Mouse (Mus musculus) brain, embryonic 14.5 days (tissue): ENCODE measurements at regions not wholly inside any gene's neighbourhood (a gene's known extent, or its start where the extent isn't known, plus 50 kb on each side); places are given as distances from the start of the nearest gene placed in this dataset.

Experiments
- DNase-seq: peaks from one replicate; pipeline ENCODE4 v3.0.0-alpha.2; 2011; ENCODE audit warnings: low read depth
- CTCF ChIP-seq: fragments of 200-500 bp; IDR thresholded peaks from 2 replicates; pipeline ENCODE4 v1.5.1; 2012; ENCODE audit warnings: inconsistent platforms, mild to moderate bottlenecking, moderate library complexity, borderline replicate concordance; ENCODE audit not compliant: insufficient read depth, insufficient read length; ENCODE audit errors: extremely low read depth
- POLR2A ChIP-seq: fragments of 200-500 bp; IDR thresholded peaks from 2 replicates; pipeline ENCODE4 v1.6.1; 2012; ENCODE audit warnings: mild to moderate bottlenecking, inconsistent platforms, borderline replicate concordance; ENCODE audit not compliant: poor library complexity, insufficient read depth, insufficient read length, severe bottlenecking; ENCODE audit errors: extremely low read depth

- TF ChIP-seq POLR2A (no peak), CTCF (peak; percentile 98)
- DNase-seq: peak; percentile 77
These were observed 62.9 kb downstream of the Amer3 start for GRCm38 (mm10) chr1:34642304-34642893.

DNA sequence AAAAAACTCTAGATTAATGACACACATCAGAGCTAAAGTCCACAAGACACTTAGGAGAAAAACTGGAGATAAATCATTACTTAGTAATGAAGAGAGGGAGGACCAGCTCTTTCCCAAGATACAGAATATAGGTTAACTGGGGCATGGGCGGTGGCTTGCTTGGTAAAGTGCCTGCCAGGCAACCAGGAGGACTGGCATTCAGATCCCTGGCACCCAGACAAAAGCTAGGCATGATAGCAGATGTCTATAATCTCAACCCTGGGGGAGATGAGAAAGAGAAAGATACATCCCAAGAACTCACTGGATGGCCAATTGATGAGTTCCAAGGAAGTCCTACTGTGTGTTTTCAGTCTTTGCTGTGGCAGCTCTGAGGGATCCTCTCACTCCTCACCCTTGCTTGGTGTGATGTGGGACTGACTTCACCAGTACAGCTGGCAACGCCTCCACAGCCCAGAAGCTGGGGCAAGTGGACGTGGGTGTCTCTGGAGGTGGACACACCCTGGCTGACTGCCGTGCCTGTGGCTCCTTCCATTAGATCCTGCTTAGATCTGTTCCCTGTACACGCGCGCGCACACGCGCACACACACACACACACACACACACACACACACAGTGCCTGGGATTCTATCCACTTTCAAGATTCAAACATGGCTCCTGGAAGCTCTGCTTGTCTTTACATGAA lies 74.6 kb downstream of the Amer3 start:
- DNase-seq: no peak
- TF ChIP-seq POLR2A (no peak), CTCF (no peak)

DNA sequence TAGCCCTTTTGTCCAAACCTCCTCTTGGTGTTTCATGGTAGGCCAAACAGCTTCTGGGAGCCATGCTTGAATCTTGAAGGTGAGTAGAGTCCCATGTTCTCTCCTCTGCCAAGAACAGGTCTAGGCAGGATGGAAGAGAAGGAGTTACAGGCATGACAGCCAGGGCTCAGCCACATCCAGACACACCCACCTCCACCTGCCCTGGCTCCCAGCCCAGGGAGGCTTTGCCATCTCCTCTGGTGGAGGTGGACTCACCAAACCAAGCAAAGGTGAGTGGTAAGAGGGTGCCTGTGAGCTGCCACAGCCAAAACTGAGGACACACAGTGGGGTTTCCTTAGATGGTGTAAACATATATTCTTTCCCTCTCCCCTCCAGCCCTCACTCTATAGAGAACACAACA lies 78.0 kb downstream of the Amer3 start:
- TF ChIP-seq POLR2A (no peak), CTCF (no peak)
- DNase-seq: no peak

DNA sequence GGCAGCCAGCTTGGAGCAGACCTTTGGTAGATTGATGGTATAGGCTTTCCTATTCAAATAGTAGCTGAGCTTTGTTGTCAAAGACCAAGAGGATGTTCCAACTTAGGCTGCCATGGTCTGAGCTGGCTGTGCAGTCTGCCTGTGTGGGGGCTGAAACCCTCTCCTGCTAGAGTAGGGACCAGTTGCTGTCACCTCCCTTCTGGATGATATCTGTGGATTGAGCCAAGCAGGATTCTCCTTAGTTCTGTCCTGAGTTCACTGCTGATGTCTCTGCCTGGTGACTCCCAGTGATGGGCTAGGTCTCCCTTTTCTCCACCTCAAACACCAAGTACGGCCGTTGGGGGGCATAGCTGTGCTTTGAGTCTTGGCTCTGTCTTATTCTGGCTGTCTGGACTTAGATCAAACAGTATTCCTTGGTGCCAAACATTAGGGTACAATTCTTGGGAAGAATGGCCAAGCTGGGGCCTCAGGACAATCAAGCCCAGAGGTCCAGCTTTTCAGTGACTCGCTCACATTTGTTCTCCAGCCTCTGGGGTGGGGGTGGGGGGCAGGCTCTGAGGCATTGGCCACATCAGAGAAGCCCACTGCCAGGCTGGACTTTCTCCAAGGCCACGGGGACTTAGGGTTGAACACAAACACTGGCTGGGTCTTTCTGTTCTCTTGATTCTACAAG lies 84.6 kb downstream of the Amer3 start:
- DNase-seq: peak; percentile 79

DNA sequence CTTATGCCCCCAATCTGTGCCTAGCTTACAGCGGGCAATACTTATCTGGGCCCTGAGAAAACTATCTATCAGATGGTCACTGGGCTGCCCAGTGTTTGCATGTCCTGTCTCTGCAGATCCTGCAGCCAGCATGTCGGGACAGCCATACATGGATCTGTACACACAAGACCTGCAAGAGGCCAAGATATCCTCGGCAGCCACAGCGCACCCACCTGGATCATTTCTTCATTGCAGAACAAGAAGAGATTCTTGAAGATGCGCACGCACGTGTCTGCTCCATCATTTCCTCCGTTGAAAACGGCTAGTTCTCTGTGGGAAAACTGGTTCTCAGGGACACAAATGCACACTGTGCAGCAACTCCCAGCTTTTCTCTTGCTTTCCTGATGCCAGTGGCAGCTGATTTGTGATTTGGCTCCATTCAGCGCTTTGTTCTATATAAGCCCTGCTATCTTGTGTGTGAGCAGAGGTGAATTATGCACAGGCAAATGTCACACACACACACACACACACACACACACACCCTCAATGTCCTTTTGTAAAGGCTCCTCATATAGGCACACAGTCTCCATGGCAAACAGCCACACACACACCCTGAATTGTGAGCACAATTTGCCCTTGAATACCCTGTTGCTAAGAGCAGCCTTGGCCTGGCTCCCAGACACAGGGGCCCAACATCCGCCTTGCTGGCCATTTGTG lies 85.5 kb downstream of the Amer3 start:
- DNase-seq: peak; percentile 98
- TF ChIP-seq POLR2A (no peak), CTCF (peak; percentile 27; the same call in 1 of the 2 replicates)

More for the DNA sequence above, 84.6 kb downstream of the Amer3 start:
- TF ChIP-seq POLR2A (no peak), CTCF (peak; percentile 8; the same call in 1 of the 2 replicates)

- TF ChIP-seq POLR2A: no peak
- TF ChIP-seq CTCF: no peak
- DNase-seq: no peak
These were observed 86.0 kb downstream of the Amer3 start for GRCm38 (mm10) chr1:34665512-34665854.

- TF ChIP-seq POLR2A (no peak), CTCF (no peak)
- DNase-seq: peak; percentile 94
These were observed 86.8 kb downstream of the Amer3 start for GRCm38 (mm10) chr1:34666226-34666662.

DNA sequence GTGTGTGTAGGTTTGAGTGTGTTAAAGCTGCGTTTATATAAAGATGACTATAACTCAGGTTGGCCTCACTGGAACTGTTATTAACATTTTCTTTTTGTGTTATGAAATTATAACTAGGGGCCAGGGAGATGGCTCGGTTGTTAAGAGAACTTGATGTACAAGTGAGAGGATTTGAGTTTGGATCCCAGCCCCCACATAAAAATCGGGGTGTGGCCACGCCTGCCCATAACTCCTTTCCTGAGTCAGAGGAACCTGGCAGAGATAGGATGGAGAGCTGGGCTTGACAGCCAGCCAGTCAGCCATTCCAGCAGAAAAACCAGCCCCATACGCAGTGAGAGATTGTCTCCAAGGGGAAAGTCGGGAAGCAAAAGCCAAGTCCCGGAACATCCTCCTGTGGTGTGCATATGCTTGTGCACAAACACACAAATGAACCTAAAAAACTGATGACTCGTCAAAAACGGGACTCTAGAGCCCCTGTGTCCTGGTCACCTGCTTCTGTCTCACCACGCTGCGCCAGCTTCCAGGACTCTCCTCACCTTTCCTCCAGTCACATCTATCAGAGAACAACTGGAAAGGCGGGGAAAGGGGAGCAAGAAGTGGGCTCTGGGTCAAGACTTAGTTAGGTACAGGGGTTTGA lies 97.8 kb downstream of the Amer3 start:
- DNase-seq: no peak
- TF ChIP-seq CTCF (no peak), POLR2A (no peak)

DNA sequence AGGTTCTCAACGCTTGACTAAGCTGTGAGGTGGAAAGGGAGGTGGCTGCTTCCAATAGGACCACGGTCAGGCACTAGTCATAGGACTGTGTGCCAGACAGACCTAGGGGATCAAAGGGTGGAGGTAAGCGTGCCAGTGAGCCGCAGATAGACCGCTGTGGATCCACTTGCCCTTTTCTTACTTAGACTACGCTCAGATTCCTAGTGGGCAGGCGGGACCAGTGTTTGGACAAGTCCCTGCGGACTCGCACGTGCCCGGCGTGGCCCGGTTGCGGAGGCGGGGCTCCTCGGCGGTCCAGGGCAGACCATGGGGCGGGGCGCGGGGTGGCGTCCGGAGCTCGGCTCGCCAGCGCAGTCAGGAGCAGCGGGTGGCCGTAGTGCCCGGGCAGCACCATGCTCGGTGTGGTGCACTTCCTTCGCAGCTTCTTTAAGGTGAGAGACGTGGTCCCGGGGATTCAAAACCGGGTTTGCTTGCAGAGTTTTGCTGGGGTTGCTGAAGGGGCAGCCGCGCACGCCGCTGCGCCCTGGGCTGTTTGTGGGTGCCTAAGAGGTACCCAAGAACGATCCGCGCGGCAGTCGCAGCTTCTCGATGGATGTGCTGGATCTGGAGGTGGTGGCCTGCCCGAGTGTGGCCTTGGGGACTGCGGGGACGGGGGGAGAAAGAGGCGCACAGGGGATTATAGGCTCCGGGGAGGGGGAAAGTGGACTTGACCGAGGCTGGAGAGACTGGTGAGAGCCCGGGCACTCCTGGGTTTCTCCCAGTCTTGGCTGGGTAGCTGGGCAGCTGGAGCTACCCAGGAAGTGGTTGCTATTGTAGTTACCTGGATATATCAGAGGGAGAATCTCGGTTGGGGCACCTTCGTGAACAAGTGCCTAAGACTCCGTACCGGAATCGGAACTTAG lies 98.6 kb downstream of the Amer3 start:
- TF ChIP-seq POLR2A (no peak), CTCF (no peak)
- peak; percentile 59 for DNase-seq

- DNase-seq: peak; percentile 9
- TF ChIP-seq CTCF (no peak), POLR2A (no peak)
These were observed 99.2 kb downstream of the Amer3 start for GRCm38 (mm10) chr1:34678734-34679068.

- no peak for TF ChIP-seq POLR2A
- no peak for TF ChIP-seq CTCF
- DNase-seq: no peak
These were observed 107.1 kb downstream of the Amer3 start for GRCm38 (mm10) chr1:34686539-34686938.

GRCm38 (mm10) chr1:34696533-34696932 lies 117.1 kb downstream of the Amer3 start:
- peak; percentile 85 for DNase-seq
- TF ChIP-seq CTCF (no peak), POLR2A (no peak)
